Mouse (Mus musculus) limb, embryonic 10.5 days (tissue): ENCODE results near the gene Clcc1. TPM values are rescaled to one million over a fixed set of nuclear protein-coding genes. Genes with fewer than 3 reads are reported as not detected.
A peak's percentile ranks its signal among the peaks of the same experiment; 100 is the strongest.

Experiments used
- DNase-seq: peaks from one replicate; pipeline ENCODE4 v3.0.0-alpha.2; 2017; ENCODE audit warnings: low spot score
- H3K27ac ChIP-seq: fragments of 300-500 bp; sonication (generic); 2 replicates; pipeline ENCODE4 v1.5.1; 2016; ENCODE audit warnings: mild to moderate bottlenecking
- H3K27me3 ChIP-seq: fragments of 300-500 bp; sonication (generic); 2 replicates; pipeline ENCODE4 v1.6.1; 2016; ENCODE audit warnings: low read depth, mild to moderate bottlenecking; ENCODE audit not compliant: poor library complexity, severe bottlenecking
- H3K36me3 ChIP-seq: fragments of 300-500 bp; sonication (generic); 2 replicates; pipeline ENCODE4 v1.6.1; 2016; ENCODE audit warnings: mild to moderate bottlenecking, moderate library complexity
- H3K4me1 ChIP-seq: fragments of 300-500 bp; sonication (generic); 2 replicates; pipeline ENCODE4 v1.6.1; 2016
- H3K4me3 ChIP-seq: fragments of 300-500 bp; sonication (generic); 2 replicates; pipeline ENCODE4 v1.5.1; 2016; ENCODE audit warnings: mild to moderate bottlenecking, moderate library complexity
- H3K9me3 ChIP-seq: fragments of 300-500 bp; sonication (generic); replicated peaks from 2 replicates; pipeline ENCODE4 v1.6.1; 2016; ENCODE audit warnings: mild to moderate bottlenecking
- WGBS: fragments of 180-500 bp; shearing (Covaris S2); methylation state at CpG from one replicate; pipeline ENCODE4 v1.1.7; 2016; 5-methylcytosine and 5-hydroxymethylcytosine counted together
- polyA plus RNA-seq: library from polyadenylated mRNA; unstranded; fragments of >200 nt; fragmentation: Nextera tagmentation; extraction: Ambion mirVana; gene quantifications from 2 replicates; pipeline ENCODE4 v1.2.1, GENCODE M21; 2016

Gene Clcc1
- polyA plus RNA-seq, 1 experiment from 2014 or later: 61.3 TPM

- H3K27ac ChIP-seq: no peak overlapping the region
- peaks cover 9% of the 10 kb centered on the region for H3K4me1 ChIP-seq
- DNase-seq: no peak
- no peak overlapping the region for H3K4me3 ChIP-seq
- H3K27me3 ChIP-seq: no peaks in the 10 kb centered on the region
- peaks cover 46% of the 10 kb centered on the region for H3K36me3 ChIP-seq
- WGBS: 56% methylated on average over 3 of the region's 3 CpGs
- H3K9me3 ChIP-seq: no peaks in the 10 kb centered on the region
These were observed 59.5 kb downstream of the Clcc1 start for GRCm38 (mm10) chr3:108713065-108713675.

- DNase-seq: no peak
- no peaks in the 10 kb centered on the region for H3K27me3 ChIP-seq
- H3K36me3 ChIP-seq: peaks cover 37% of the 10 kb centered on the region
- H3K4me1 ChIP-seq: peaks cover 16% of the 10 kb centered on the region
- no peaks in the 10 kb centered on the region for H3K9me3 ChIP-seq
- 95% methylated on average over 4 of the region's 4 CpGs for WGBS
- no peak overlapping the region for H3K27ac ChIP-seq
- H3K4me3 ChIP-seq: no peak overlapping the region
These were observed 61.1 kb downstream of the Clcc1 start for GRCm38 (mm10) chr3:108714837-108715236.

GRCm38 (mm10) chr3:108717896-108718502 is 64.3 kb downstream of the Clcc1 start:
- WGBS: 79% methylated on average over 3 of the region's 3 CpGs
- Histone ChIP-seq H3K36me3 (peaks cover 30% of the 10 kb centered on the region), H3K27me3 (no peaks in the 10 kb centered on the region), H3K4me3 (no peak overlapping the region), H3K9me3 (no peaks in the 10 kb centered on the region), H3K4me1 (peaks cover 32% of the 10 kb centered on the region), H3K27ac (no peak overlapping the region)
- DNase-seq: no peak

GRCm38 (mm10) chr3:108719357-108719756 is 65.6 kb downstream of the Clcc1 start:
- 91% methylated on average over 2 of the region's 2 CpGs for WGBS
- Histone ChIP-seq H3K4me3 (0 out of 2 replicates have a peak overlapping the region, but pooled peaks have one; percentile 10), H3K9me3 (no peaks in the 10 kb centered on the region), H3K27me3 (no peaks in the 10 kb centered on the region), H3K27ac (no peak overlapping the region), H3K36me3 (peaks cover 26% of the 10 kb centered on the region), H3K4me1 (peaks cover 29% of the 10 kb centered on the region)
- no peak for DNase-seq

GRCm38 (mm10) chr3:108719761-108720160 is 66.0 kb downstream of the Clcc1 start:
- H3K27me3 ChIP-seq: no peaks in the 10 kb centered on the region
- no peak for DNase-seq
- H3K27ac ChIP-seq: no peak overlapping the region
- H3K4me1 ChIP-seq: peaks cover 29% of the 10 kb centered on the region
- no peaks in the 10 kb centered on the region for H3K9me3 ChIP-seq
- H3K36me3 ChIP-seq: peaks cover 24% of the 10 kb centered on the region
- 90% methylated on average over 3 of the region's 3 CpGs for WGBS
- H3K4me3 ChIP-seq: 0 out of 2 replicates have a peak overlapping the region, but pooled peaks have one; percentile 10

- no peaks in the 10 kb centered on the region for H3K9me3 ChIP-seq
- DNase-seq: peak; percentile 48
- WGBS: under 1% methylated on average over 44 of the region's 44 CpGs
- H3K27me3 ChIP-seq: no peaks in the 10 kb centered on the region
- H3K4me3 ChIP-seq: peak overlapping the region; percentile 82
- H3K4me1 ChIP-seq: peaks cover 29% of the 10 kb centered on the region
- H3K27ac ChIP-seq: peak overlapping the region; percentile 98
- H3K36me3 ChIP-seq: peaks cover 11% of the 10 kb centered on the region
These were observed 67.6 kb downstream of the Clcc1 start for GRCm38 (mm10) chr3:108721076-108721991.

- peaks cover 8% of the 10 kb centered on the region; the same call in 1 of the 2 replicates for H3K36me3 ChIP-seq
- H3K27me3 ChIP-seq: no peaks in the 10 kb centered on the region
- H3K9me3 ChIP-seq: no peaks in the 10 kb centered on the region
- peaks cover 29% of the 10 kb centered on the region for H3K4me1 ChIP-seq
- DNase-seq: peak; percentile 98
- H3K4me3 ChIP-seq: peak within 1 kb of the TSS; percentile 82
- H3K27ac ChIP-seq: peak within 1 kb of the TSS; percentile 98
- WGBS: 5% methylated on average over 53 of the region's 53 CpGs
These were observed 68.5 kb downstream of the Clcc1 start, which contains the start of gene Gpsm2 for GRCm38 (mm10) chr3:108722036-108722872. TSS of gene Gpsm2 (minus strand) at chr3:108722309.

- DNase-seq: peak; percentile 12
- no peak overlapping the region for H3K4me3 ChIP-seq
- no peaks in the 10 kb centered on the region for H3K9me3 ChIP-seq
- WGBS: 90% methylated on average over 7 of the region's 7 CpGs
- H3K36me3 ChIP-seq: no peaks in the 10 kb centered on the region
- H3K27me3 ChIP-seq: no peaks in the 10 kb centered on the region
- peaks cover 15% of the 10 kb centered on the region for H3K4me1 ChIP-seq
- no peak overlapping the region for H3K27ac ChIP-seq
These were observed 72.7 kb downstream of the Clcc1 start for GRCm38 (mm10) chr3:108726413-108726812.

- DNase-seq: no peak
- no peaks in the 10 kb centered on the region for H3K36me3 ChIP-seq
These were observed 73.6 kb downstream of the Clcc1 start for GRCm38 (mm10) chr3:108727344-108727743.

GRCm38 (mm10) chr3:108727776-108728175 is 74.1 kb downstream of the Clcc1 start:
- Histone ChIP-seq H3K27me3 (no peaks in the 10 kb centered on the region), H3K27ac (no peak overlapping the region), H3K4me3 (no peak overlapping the region), H3K36me3 (no peaks in the 10 kb centered on the region), H3K9me3 (no peaks in the 10 kb centered on the region), H3K4me1 (peaks cover 12% of the 10 kb centered on the region)
- 94% methylated on average over 3 of the region's 3 CpGs for WGBS
- peak; percentile 0 for DNase-seq

More at GRCm38 (mm10) chr3:108727344-108727743, 73.6 kb downstream of the Clcc1 start:
- Histone ChIP-seq H3K9me3 (no peaks in the 10 kb centered on the region), H3K27ac (no peak overlapping the region), H3K27me3 (no peaks in the 10 kb centered on the region), H3K4me3 (no peak overlapping the region), H3K4me1 (peaks cover 14% of the 10 kb centered on the region)
